Mouse (Mus musculus) kidney, adult 2 months (tissue): ENCODE results near the gene Rhoq.

ENCODE experiments used
- CTCF ChIP-seq: fragments of 200-500 bp; conservative IDR thresholded peaks from 2 replicates; pipeline ENCODE4 v1.5.1; 2011; ENCODE audit warnings: low read depth, mild to moderate bottlenecking, control low read depth, low read length, moderate library complexity, mixed read lengths; ENCODE audit not compliant: insufficient read depth, insufficient read length
- POLR2A ChIP-seq: fragments of 200-500 bp; IDR thresholded peaks from one replicate; pipeline ENCODE4 v1.6.1; 2011; ENCODE audit warnings: low read depth, low read length, control low read depth

DNA sequence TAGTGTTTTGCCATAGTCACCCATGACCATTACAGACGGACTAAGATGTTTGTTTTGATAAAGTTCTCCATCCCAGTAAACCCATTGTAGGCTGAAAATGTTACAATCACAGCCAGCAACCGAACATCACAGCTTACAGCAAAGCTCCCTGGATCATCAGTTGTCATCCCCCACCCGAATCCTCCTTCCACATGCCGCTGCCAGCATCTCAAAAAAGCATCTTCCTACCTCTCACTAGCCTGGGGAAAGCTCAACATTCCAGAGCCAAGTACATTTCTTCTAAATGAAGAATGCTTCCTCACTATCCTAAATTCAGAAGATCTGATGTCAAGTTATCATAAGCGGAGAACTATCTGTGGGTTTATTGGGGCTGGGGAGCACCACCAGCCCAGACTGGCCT lies 75.6 kb downstream of the Rhoq start:
- TF ChIP-seq CTCF (no peak), POLR2A (no peak)
